Mouse (Mus musculus) frontal cortex, postnatal 25 days (tissue): ENCODE data around the gene Tpcn2.

Experiments used
- DNase-seq, 2 experiments: peaks; one replicate each; pipeline ENCODE4 v3.0.0; 2022; ENCODE audit warnings: low spot score in 2 of 2

Tpcn2 gene

GRCm38 (mm10) chr7:145155666-145156065 lies 128.1 kb downstream of the Tpcn2 start:
- no peak for DNase-seq

- DNase-seq: no peak
These were observed 129.7 kb downstream of the Tpcn2 start for GRCm38 (mm10) chr7:145154066-145154465.

GRCm38 (mm10) chr7:145151845-145152244 lies 132.0 kb downstream of the Tpcn2 start:
- no peak for DNase-seq

- DNase-seq: no peak
These were observed 134.9 kb downstream of the Tpcn2 start for GRCm38 (mm10) chr7:145148902-145149301.

GRCm38 (mm10) chr7:145147973-145148698 lies 135.7 kb downstream of the Tpcn2 start:
- no peak for DNase-seq

GRCm38 (mm10) chr7:145146252-145146930 lies 137.4 kb downstream of the Tpcn2 start:
- DNase-seq: no peak

- DNase-seq: no peak
These were observed 140.2 kb downstream of the Tpcn2 start for GRCm38 (mm10) chr7:145143502-145144070.

GRCm38 (mm10) chr7:145140656-145141055 lies 143.2 kb downstream of the Tpcn2 start:
- DNase-seq: no peak

- DNase-seq: no peak
These were observed 144.2 kb downstream of the Tpcn2 start for GRCm38 (mm10) chr7:145139576-145139975.

- DNase-seq: no peak
These were observed 144.7 kb downstream of the Tpcn2 start for GRCm38 (mm10) chr7:145139100-145139499.

GRCm38 (mm10) chr7:145137871-145138270 lies 145.9 kb downstream of the Tpcn2 start:
- no peak for DNase-seq

GRCm38 (mm10) chr7:145136831-145137230 lies 147.0 kb downstream of the Tpcn2 start:
- no peak for DNase-seq
